Mouse (Mus musculus): ENCODE measurements at regions not wholly inside any gene's neighbourhood (a gene's known extent, or its start where the extent isn't known, plus 50 kb on each side); places are given as distances from the start of the nearest gene placed in this dataset.
"Not testable (repeated sequence)": the region's sequence is repeated elsewhere in the genome, so short reads cannot be mapped to it uniquely, and the experiment has no call there.

- H3K9ac ChIP-seq (ENCODE audit: low read depth, poor library complexity, severe bottlenecking): no peak overlapping the region
- H3K4me3 ChIP-seq (ENCODE audit: low read depth, low read length): no peak overlapping the region
- no peaks in the 10 kb centered on the region for H3K36me3 ChIP-seq (ENCODE audit: control insufficient read depth, insufficient read depth, low read length, poor library complexity, severe bottlenecking)
- no peak overlapping the region for H3K27ac ChIP-seq (ENCODE audit: insufficient read depth, low read length)
- TF ChIP-seq EP300 (IDR thresholded peaks at IDR 0.05; ENCODE audit: insufficient read depth, low read depth, low read length) (no peak), POLR2A (IDR thresholded peaks at IDR 0.05; ENCODE audit: insufficient read depth, low read length) (no peak), CTCF (IDR thresholded peaks at IDR 0.05; ENCODE audit: low read depth, low read length) (no peak)
- no peaks in the 10 kb centered on the region for H3K4me1 ChIP-seq (ENCODE audit: control insufficient read depth, insufficient read depth, low read length)
- H3K27me3 ChIP-seq (ENCODE audit: control insufficient read depth, insufficient read depth, low read length, poor library complexity, severe bottlenecking): no peaks in the 10 kb centered on the region
- no peaks in the 10 kb centered on the region for H3K9me3 ChIP-seq (replicated peaks; ENCODE audit: control insufficient read depth, insufficient read depth, low read length, poor library complexity, severe bottlenecking)
Observed at GRCm38 (mm10) chr2:53574007-53574406, 382.5 kb downstream of the Arl6ip6 start.

- no peaks in the 10 kb centered on the region for H3K9me3 ChIP-seq (replicated peaks; ENCODE audit: control insufficient read depth, insufficient read depth, low read length, poor library complexity, severe bottlenecking)
- H3K27me3 ChIP-seq (ENCODE audit: control insufficient read depth, insufficient read depth, low read length, poor library complexity, severe bottlenecking): no peaks in the 10 kb centered on the region
- H3K4me3 ChIP-seq (ENCODE audit: low read depth, low read length): no peak overlapping the region
Observed at GRCm38 (mm10) chr2:53605829-53606228, 414.3 kb downstream of the Arl6ip6 start.

GRCm38 (mm10) chr2:53619681-53620080 lies 428.2 kb downstream of the Arl6ip6 start:
- TF ChIP-seq POLR2A (IDR thresholded peaks at IDR 0.05; ENCODE audit: insufficient read depth, low read length) (no peak), EP300 (IDR thresholded peaks at IDR 0.05; ENCODE audit: insufficient read depth, low read depth, low read length) (no peak), CTCF (IDR thresholded peaks at IDR 0.05; ENCODE audit: low read depth, low read length) (no peak)
- Histone ChIP-seq H3K27me3 (ENCODE audit: control insufficient read depth, insufficient read depth, low read length, poor library complexity, severe bottlenecking) (no peaks in the 10 kb centered on the region), H3K9ac (ENCODE audit: low read depth, poor library complexity, severe bottlenecking) (no peak overlapping the region), H3K36me3 (ENCODE audit: control insufficient read depth, insufficient read depth, low read length, poor library complexity, severe bottlenecking) (no peaks in the 10 kb centered on the region), H3K4me3 (ENCODE audit: low read depth, low read length) (no peak overlapping the region), H3K9me3 (replicated peaks; ENCODE audit: control insufficient read depth, insufficient read depth, low read length, poor library complexity, severe bottlenecking) (no peaks in the 10 kb centered on the region), H3K27ac (ENCODE audit: insufficient read depth, low read length) (no peak overlapping the region), H3K4me1 (ENCODE audit: control insufficient read depth, insufficient read depth, low read length) (no peaks in the 10 kb centered on the region)

More at GRCm38 (mm10) chr2:53605829-53606228, 414.3 kb downstream of the Arl6ip6 start:
- Histone ChIP-seq H3K27ac (ENCODE audit: insufficient read depth, low read length) (no peak overlapping the region), H3K4me1 (ENCODE audit: control insufficient read depth, insufficient read depth, low read length) (no peaks in the 10 kb centered on the region), H3K9ac (ENCODE audit: low read depth, poor library complexity, severe bottlenecking) (no peak overlapping the region), H3K36me3 (ENCODE audit: control insufficient read depth, insufficient read depth, low read length, poor library complexity, severe bottlenecking) (no peaks in the 10 kb centered on the region)
- TF ChIP-seq CTCF (IDR thresholded peaks at IDR 0.05; ENCODE audit: low read depth, low read length): no peak

GRCm38 (mm10) chr2:53632816-53633474 lies 441.4 kb downstream of the Arl6ip6 start:
- not testable (repeated sequence) for H3K4me3 ChIP-seq (ENCODE audit: low read depth, low read length); H3K36me3 ChIP-seq (ENCODE audit: control insufficient read depth, insufficient read depth, low read length, poor library complexity, severe bottlenecking); H3K9me3 ChIP-seq (replicated peaks; ENCODE audit: control insufficient read depth, insufficient read depth, low read length, poor library complexity, severe bottlenecking); H3K4me1 ChIP-seq (ENCODE audit: control insufficient read depth, insufficient read depth, low read length); H3K27ac ChIP-seq (ENCODE audit: insufficient read depth, low read length); H3K27me3 ChIP-seq (ENCODE audit: control insufficient read depth, insufficient read depth, low read length, poor library complexity, severe bottlenecking); H3K9ac ChIP-seq (ENCODE audit: low read depth, poor library complexity, severe bottlenecking)

- Histone ChIP-seq H3K9me3 (replicated peaks; ENCODE audit: control insufficient read depth, insufficient read depth, low read length, poor library complexity, severe bottlenecking) (no peaks in the 10 kb centered on the region), H3K27me3 (ENCODE audit: control insufficient read depth, insufficient read depth, low read length, poor library complexity, severe bottlenecking) (no peaks in the 10 kb centered on the region), H3K9ac (ENCODE audit: low read depth, poor library complexity, severe bottlenecking) (no peak overlapping the region), H3K4me3 (ENCODE audit: low read depth, low read length) (no peak overlapping the region), H3K36me3 (ENCODE audit: control insufficient read depth, insufficient read depth, low read length, poor library complexity, severe bottlenecking) (no peaks in the 10 kb centered on the region), H3K4me1 (ENCODE audit: control insufficient read depth, insufficient read depth, low read length) (no peaks in the 10 kb centered on the region), H3K27ac (ENCODE audit: insufficient read depth, low read length) (no peak overlapping the region)
- TF ChIP-seq CTCF (IDR thresholded peaks at IDR 0.05; ENCODE audit: low read depth, low read length) (no peak), EP300 (IDR thresholded peaks at IDR 0.05; ENCODE audit: insufficient read depth, low read depth, low read length) (no peak), POLR2A (IDR thresholded peaks at IDR 0.05; ENCODE audit: insufficient read depth, low read length) (no peak)
Observed at GRCm38 (mm10) chr2:53668599-53669372, 416.6 kb downstream of the Rprm start.

GRCm38 (mm10) chr2:53680350-53681011 lies 404.9 kb downstream of the Rprm start:
- no peaks in the 10 kb centered on the region for H3K36me3 ChIP-seq (ENCODE audit: control insufficient read depth, insufficient read depth, low read length, poor library complexity, severe bottlenecking)
- H3K9me3 ChIP-seq (replicated peaks; ENCODE audit: control insufficient read depth, insufficient read depth, low read length, poor library complexity, severe bottlenecking): no peaks in the 10 kb centered on the region
- H3K9ac ChIP-seq (ENCODE audit: low read depth, poor library complexity, severe bottlenecking): no peak overlapping the region
- H3K4me1 ChIP-seq (ENCODE audit: control insufficient read depth, insufficient read depth, low read length): no peaks in the 10 kb centered on the region
- TF ChIP-seq EP300 (IDR thresholded peaks at IDR 0.05; ENCODE audit: insufficient read depth, low read depth, low read length) (no peak), POLR2A (IDR thresholded peaks at IDR 0.05; ENCODE audit: insufficient read depth, low read length) (no peak), CTCF (IDR thresholded peaks at IDR 0.05; ENCODE audit: low read depth, low read length) (no peak)
- no peak overlapping the region for H3K4me3 ChIP-seq (ENCODE audit: low read depth, low read length)
- H3K27me3 ChIP-seq (ENCODE audit: control insufficient read depth, insufficient read depth, low read length, poor library complexity, severe bottlenecking): no peaks in the 10 kb centered on the region
- H3K27ac ChIP-seq (ENCODE audit: insufficient read depth, low read length): no peak overlapping the region

Data from ES-Bruce4 (cell line).